Mouse (Mus musculus) splenic B cell, adult 2 months (primary cell): ENCODE measurements around the gene Cenpm.

Source experiments
- DNase-seq: peaks from one replicate; pipeline ENCODE4 v3.0.0-alpha.2; 2011; ENCODE audit warnings: low read depth, low spot score
- H3K27me3 ChIP-seq: 2 replicates; pipeline ENCODE4 v1.6.1; 2012; ENCODE audit warnings: mild to moderate bottlenecking, low read length, moderate library complexity, mixed read lengths; ENCODE audit not compliant: control insufficient read depth, poor library complexity, insufficient read depth, severe bottlenecking
- H3K36me3 ChIP-seq: 2 replicates; pipeline ENCODE4 v1.6.1; 2012; ENCODE audit warnings: mild to moderate bottlenecking, low read length, moderate library complexity, mixed read lengths; ENCODE audit not compliant: control insufficient read depth, poor library complexity, insufficient read depth, severe bottlenecking

Gene Cenpm

DNA sequence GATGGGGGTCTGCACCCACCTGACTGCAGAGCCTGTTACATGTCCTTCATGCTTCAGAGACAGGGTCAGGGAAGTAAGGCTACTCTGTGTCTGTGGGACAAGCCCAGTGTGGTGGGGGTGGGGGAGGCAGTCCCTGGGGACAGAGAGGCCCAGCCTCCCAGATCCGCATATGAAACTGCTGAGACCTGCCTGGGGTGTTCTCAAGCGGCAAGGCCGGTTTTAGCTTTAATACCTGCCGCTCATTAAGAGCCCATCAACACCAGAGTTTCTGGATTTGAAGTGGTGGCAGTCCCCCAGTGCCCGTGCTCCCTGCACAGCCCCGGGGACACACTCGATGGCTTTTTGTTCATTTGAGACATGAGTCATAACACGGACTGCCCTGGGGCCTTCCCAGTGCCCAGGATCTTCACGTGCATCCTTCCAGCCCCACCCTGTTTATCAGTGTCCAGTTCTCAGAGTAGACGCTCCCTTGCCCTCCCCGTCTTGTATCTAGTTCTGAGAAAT, 15.0 kb downstream of the Cenpm start:
- DNase-seq, result peak; percentile 78
- H3K36me3 ChIP-seq, result no peaks in the 10 kb centered on the region
- H3K27me3 ChIP-seq, result no peaks in the 10 kb centered on the region

DNA sequence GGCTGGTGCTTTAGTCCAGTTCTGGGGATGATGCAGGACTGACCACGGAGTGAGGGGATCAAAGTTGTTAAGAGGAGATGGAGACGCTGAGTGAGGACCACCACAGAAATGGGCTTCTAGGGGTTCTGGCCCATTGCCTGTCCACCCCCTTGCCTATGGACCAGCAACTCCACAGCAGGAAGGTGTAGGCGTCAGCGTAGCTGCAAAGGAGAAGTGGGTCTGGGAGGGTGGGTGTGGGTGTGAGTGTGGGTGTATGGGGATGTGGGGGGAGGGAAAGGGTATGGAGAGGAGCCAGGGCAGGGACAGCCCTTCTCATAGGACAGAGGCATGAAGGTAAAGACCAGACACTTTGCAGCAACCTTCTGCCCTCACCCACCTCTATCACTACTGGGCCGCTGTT, 18.8 kb downstream of the Cenpm start:
- DNase-seq, result peak; percentile 63
- H3K27me3 ChIP-seq, result no peaks in the 10 kb centered on the region
- H3K36me3 ChIP-seq, result peaks cover 7% of the 10 kb centered on the region; the same call in 1 of the 2 replicates

- H3K27me3 ChIP-seq, result no peaks in the 10 kb centered on the region
- DNase-seq, result peak; percentile 50
- H3K36me3 ChIP-seq, result peaks cover 7% of the 10 kb centered on the region; the same call in 1 of the 2 replicates
Observed at GRCm38 (mm10) chr15:82224602-82225215, 19.8 kb downstream of the Cenpm start.

GRCm38 (mm10) chr15:82223657-82224601, 20.6 kb downstream of the Cenpm start, which contains the start of gene Tnfrsf13c:
Gene Tnfrsf13c, minus strand, starts transcription at chr15:82224369.
- DNase-seq, result peak; percentile 88

GRCm38 (mm10) chr15:82223251-82223650, 21.3 kb downstream of the Cenpm start:
- peak; percentile 53 for DNase-seq
- H3K27me3 ChIP-seq, result no peaks in the 10 kb centered on the region
- peaks cover 7% of the 10 kb centered on the region; the same call in 1 of the 2 replicates for H3K36me3 ChIP-seq

More at GRCm38 (mm10) chr15:82223657-82224601, 20.6 kb downstream of the Cenpm start, which contains the start of gene Tnfrsf13c:
- peaks cover 7% of the 10 kb centered on the region; the same call in 1 of the 2 replicates for H3K36me3 ChIP-seq
- no peaks in the 10 kb centered on the region for H3K27me3 ChIP-seq

DNA sequence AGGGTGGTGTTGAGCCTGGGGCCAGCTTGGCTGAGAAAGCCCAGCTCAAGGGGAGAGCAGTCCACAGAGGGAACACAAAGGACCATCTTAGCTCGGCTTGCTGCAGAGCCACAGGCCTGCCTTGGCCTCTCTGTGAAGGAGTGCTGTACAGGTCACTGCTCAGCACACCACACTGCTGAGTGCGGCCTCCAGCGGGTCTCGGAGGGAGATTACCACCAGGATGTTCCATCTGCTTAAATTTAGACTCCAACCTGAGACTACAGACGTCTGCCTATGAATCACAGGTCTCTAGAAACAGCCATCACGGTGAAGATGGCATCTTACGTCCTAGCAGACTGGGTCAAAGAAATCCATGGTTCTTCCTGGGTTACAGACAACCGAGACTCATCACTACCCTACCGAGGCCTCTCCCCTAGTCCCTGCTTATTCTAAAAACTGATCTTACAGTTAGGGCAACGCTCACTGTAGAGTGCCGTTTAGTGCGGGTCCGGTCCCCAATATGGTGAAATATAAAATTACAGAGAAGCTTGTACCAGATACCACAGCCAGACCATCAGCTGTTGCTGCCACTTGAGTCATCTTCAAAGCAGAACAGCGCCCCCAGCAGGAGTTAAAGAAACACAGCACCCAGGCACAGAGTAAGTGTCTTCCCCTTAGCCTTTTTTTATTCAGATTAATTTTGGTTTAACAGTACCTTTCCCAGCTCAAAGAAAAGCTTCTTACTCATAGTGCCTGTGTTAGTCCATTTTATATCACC, 23.3 kb downstream of the Cenpm start:
- H3K27me3 ChIP-seq, result no peaks in the 10 kb centered on the region
- H3K36me3 ChIP-seq, result peaks cover 7% of the 10 kb centered on the region; the same call in 1 of the 2 replicates
- peak; percentile 71 for DNase-seq

GRCm38 (mm10) chr15:82220003-82220675, 24.4 kb downstream of the Cenpm start:
- no peaks in the 10 kb centered on the region for H3K27me3 ChIP-seq
- DNase-seq, result no peak

DNA sequence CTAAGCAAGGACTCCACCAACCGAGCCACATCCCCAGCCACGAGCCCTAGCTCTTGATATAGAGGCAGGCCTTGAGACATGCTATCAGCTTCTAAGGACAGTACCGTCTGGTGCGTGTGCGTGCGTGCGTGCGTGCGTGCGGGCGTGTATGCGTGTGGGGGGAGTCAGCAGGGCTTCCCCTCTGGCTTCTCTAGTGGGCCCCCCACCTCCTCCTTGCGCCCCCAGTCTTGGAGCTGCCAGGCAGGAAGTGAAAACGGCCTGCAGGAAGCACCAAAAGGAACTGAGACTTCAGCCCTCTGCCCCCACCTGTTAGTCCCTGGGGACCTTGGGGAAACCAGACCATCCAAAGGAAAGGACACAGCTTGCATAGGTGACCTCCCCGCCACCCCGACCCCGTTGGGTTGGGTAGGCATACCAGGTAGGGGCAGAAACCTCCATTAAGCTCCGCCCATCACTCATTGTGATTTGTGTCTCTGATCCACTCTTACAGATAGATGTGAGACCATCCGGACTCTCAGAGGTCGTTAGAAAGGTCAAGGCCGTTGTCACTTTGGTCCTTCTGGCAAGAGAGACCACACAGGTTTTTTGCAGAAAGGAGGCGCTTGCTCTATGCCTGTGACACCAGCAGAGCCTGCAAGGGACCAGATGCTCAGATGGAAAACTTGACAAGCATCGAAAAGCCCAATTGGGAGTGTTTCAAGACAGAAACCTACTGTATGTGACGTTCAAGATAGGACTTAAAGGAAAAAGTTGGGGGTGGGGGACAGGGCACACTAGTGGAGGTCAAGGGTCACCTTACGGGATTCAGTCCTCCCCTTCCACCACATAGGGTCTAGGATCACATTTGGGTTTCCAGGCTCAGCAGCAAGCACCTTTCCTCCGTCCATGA, 25.5 kb downstream of the Cenpm start:
- Histone ChIP-seq H3K27me3 (no peaks in the 10 kb centered on the region), H3K36me3 (peaks cover 7% of the 10 kb centered on the region; the same call in 1 of the 2 replicates)
- peak; percentile 93 for DNase-seq

More at GRCm38 (mm10) chr15:82220003-82220675, 24.4 kb downstream of the Cenpm start:
- H3K36me3 ChIP-seq, result peaks cover 7% of the 10 kb centered on the region; the same call in 1 of the 2 replicates

DNA sequence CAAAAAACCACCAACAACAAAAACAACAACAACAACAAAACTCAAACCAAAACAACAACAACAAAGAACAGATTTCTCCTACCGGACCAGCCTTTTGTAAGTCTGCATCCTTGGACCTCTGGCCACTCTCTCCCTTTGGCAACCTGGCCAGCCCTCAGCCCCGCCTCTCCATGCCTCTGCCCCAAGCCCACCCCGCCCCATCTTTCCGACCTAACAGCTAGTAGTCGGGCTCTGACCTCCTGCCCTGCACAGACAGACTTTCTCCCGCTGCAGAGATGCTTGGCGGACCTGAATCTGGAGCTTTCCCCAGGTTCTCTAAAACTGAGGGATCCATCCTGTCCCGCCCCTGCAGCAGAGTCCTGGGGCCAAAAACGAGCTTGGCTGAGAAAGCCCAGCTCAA, 26.6 kb downstream of the Cenpm start:
- no peaks in the 10 kb centered on the region for H3K27me3 ChIP-seq
- peaks cover 7% of the 10 kb centered on the region; the same call in 1 of the 2 replicates for H3K36me3 ChIP-seq
- no peak for DNase-seq

- H3K27me3 ChIP-seq, result no peaks in the 10 kb centered on the region
- no peak for DNase-seq
- peaks cover 2% of the 10 kb centered on the region; the same call in 1 of the 2 replicates for H3K36me3 ChIP-seq
Observed at GRCm38 (mm10) chr15:82217039-82217438, 27.5 kb downstream of the Cenpm start.

- DNase-seq, result no peak
- Histone ChIP-seq H3K36me3 (no peaks in the 10 kb centered on the region), H3K27me3 (no peaks in the 10 kb centered on the region)
Observed at GRCm38 (mm10) chr15:82216142-82216827, 28.3 kb downstream of the Cenpm start.

DNA sequence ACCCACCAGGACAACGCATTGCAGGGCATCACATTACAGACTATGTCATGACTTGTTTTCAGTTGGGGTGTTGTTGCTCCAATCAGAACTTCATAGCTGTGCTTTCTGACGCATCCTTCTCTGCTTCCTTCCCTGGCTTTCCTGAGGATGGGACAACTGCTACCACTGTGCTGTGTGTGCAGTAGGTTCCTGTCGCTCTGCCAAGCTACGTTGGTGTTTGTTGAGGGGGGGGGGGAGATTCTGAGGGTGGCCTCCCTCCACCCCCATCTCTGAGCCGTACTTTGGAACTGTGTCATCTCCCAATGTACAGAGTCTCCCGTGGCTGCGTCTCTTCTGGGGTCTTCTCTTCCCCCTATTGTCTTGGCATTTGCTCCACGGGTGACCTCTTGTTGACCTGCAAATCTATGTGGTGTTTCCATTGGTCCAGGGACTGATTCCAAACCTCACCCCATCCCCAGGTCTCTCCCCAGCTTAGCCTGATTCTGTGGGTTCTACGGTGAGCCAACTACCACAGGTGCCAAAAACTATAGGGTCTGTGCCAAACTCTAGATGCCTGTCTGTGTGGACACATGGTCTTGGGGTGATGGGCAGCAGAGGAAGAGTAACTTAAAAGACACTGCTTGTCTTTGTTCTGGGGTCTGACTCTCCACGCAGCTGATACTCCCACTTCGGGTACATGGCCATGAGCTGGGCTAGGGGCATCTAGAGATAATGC, 29.1 kb downstream of the Cenpm start:
- no peaks in the 10 kb centered on the region for H3K36me3 ChIP-seq
- no peaks in the 10 kb centered on the region for H3K27me3 ChIP-seq
- no peak for DNase-seq
